Mouse (Mus musculus) ES-Bruce4 (cell line): Measurements from ENCODE around the gene Arsb.

ENCODE experiments used
- CTCF ChIP-seq: IDR thresholded peaks from one replicate; pipeline ENCODE4 v1.8.1; 2011; ENCODE audit warnings: low read depth, low read length
- POLR2A ChIP-seq: IDR thresholded peaks from one replicate; pipeline ENCODE4 v1.8.1; 2011; ENCODE audit warnings: low read length; ENCODE audit not compliant: insufficient read depth

GRCm38 (mm10) chr13:93724206-93724605, 47.2 kb upstream of the Arsb start:
- TF ChIP-seq POLR2A (no peak), CTCF (peak; percentile 73)
